Mouse (Mus musculus): ENCODE measurements at regions not wholly inside any gene's neighbourhood (a gene's known extent, or its start where the extent isn't known, plus 50 kb on each side); places are given as distances from the start of the nearest gene placed in this dataset.
"Not testable (repeated sequence)": the region's sequence is repeated elsewhere in the genome, so short reads cannot be mapped to it uniquely, and the experiment has no call there.

DNA sequence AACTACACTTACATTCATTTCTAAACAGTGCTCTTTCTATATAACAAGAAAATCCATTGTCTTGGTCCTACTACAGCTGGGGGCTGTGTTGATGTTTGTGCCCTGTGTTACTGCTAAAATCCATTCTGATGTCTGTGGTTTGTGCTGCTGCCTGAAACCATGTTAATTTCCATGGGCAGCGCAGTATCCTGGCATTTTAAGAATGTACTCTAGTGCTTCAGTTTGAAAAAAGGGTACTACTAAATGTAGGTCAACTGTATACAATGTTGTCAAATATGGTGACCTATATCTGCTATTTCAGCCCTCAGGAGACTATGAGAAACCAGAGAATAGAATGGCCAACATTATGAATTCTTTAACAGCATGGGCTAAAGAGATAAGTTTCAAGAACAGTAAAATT, 1052.2 kb downstream of the Hace1 start:
- no peak for DNase-seq (ENCODE audit: low spot score in 2 of 2)

DNA sequence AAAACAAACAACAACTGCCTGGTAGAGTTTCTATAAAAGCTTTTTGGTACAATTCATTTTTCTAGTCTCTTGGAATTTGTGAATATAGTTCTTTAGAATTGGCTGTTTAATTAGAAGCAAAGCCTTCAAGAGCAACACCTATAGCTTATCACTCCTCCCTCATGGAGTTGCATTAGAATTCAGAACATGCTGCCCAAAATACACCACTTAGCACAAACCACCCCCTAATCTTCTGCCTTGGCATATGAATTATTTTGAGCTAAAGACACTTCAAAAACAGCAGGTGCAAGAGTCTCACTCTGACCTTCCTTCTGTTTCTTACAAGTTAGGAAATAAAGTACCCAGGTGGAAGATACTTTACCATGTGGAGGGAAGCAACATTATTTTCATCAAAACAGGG, 1085.4 kb downstream of the Hace1 start:
- DNase-seq (ENCODE audit: low spot score in 2 of 2) = no peak

DNA sequence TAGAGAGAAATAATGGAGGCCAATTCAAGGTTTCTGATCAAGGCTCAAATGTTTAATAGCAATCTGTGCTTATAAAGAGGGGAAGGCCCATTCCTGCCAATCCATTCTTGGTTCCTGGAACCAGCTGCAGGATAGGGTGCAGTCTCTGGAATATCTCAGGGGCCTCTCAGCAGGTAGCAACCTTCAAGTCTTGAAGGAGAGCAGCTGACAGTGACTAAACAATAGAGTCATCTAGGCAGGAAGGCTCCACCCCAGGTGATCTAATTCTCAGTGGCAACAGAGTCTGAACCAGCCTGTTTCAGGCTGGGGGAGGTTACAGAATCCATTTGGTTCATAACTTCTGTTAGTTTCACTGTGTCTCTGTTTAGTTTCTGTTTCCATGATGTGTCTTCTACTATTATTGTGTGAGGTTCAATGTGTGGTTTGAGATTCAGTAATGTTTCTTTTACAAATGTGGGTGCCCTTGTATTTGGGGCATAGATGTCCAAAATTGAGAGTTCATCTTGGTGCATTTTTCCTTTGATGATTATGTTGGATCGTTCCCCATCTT, 1112.3 kb downstream of the Hace1 start:
- DNase-seq (ENCODE audit: low spot score in 2 of 2) = not testable (repeated sequence)

DNA sequence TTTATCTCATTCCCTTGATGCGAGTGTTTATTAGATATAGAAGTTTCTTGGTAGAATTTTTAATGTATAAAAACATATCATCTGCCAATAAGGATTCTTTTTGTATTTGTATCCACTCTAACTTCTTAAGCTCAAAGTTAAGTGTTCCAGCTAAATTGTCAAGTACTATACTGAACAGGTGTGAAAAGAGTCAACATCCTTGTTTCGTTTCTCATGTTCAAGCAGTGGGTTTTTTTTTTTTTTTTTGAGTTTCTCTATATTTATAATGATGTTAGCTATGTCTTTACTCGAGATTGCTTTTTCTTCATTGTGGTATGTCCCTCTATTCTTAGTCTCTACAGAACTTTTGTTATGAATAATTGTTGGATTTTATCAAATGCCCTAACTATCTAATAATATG, 1115.0 kb downstream of the Hace1 start:
- no peak for DNase-seq (ENCODE audit: low spot score in 2 of 2)

DNA sequence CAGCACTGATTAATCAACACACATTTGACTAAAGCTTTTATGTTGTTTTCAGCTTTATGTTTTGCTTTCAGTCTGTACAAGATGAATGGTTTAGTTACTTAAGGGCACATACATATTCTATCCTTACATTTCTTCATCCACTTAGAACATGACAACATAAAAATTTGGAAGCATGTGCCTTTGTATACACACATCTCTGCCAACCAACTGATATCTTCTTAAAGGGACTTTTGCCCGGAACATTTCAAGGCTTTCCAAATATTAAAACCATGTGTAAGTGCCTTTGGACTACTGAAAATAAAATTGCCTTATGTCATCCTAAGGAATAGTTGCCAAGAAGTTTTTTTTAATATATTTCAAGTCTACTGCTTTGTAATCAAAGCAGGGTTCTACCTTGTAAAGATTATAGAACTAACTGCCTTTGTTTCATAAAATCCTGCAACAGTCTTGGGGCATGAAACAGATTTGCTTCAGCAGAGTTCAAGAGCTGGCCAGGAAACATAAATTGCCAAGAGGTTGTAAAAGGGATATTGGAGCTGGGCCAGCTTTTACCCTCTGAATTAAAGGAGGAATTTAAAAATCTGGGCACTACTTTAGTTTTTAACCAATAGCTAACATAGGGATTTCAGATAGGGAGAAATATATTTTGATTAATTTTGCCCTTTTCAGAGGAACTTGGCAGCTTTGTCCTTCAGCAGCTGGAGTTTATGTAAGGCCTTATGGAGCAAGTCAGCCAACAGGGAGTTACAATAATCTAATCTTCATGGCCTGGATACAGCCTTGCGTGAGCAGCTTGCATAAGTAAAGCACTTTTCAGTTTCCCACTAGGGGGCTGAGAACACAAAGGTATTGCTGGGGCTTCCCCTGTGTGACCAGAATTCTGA, 1120.0 kb downstream of the Hace1 start:
- DNase-seq (ENCODE audit: low spot score in 2 of 2) = peak; percentile 25 to 38

DNA sequence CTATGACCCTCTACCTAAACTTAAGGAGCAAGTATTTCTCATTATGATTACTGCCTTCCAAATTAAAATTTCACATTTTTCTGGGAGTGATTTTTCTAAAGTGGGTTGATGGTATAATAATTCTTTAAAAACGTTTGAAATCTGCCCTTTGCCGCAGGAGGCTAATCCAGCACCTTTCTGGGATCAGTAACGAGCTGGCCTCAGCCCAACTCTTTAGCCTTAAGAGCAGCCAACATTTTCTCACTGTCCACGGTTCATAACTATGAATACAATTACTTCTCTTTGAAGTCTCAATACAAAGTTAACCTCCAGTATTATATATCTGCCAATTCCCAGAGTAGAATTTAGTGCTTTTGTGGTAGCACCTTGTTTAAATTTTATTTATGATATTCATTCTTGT, 1123.6 kb downstream of the Hace1 start:
- no peak for DNase-seq (ENCODE audit: low spot score in 2 of 2)

DNA sequence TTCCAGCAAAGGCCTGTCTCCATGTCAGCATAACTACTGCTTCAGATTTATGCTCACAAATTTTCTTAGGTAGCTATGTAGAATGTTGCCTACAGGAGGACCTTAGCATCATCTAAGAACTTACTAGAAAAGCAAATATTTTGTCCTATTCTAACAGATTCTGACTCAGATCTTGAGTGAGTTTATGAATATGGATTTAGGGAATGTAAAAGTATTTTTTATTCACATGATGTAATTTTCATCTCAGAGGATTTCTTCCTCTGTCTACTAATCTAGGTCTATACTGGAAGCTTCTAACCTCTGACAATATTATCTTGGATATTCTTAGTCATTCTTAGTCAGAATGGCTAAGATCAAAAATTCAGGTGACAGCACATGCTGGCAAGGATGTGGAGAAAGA, 1130.4 kb downstream of the Hace1 start:
- DNase-seq (ENCODE audit: low spot score in 2 of 2) = not testable (repeated sequence)

DNA sequence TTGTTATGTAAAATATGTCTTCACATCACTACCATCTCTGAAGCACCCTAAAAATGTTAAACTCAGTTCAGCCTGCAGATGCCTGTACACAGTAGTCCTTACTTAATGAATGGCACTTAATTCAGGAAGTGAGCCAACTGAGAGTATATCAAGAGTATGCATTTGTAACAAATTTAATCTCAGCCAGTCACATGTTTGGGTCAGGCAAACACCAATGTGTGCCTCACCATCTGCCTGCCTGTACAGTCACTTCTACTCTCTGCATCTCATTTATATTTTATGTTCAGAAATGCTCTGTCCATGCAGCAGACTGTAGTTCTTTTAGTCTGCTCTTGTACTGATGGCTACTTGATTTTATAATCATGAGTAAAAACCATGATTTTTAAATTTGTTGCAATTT, 1135.1 kb downstream of the Hace1 start:
- no peak for DNase-seq (ENCODE audit: low spot score in 2 of 2)

DNA sequence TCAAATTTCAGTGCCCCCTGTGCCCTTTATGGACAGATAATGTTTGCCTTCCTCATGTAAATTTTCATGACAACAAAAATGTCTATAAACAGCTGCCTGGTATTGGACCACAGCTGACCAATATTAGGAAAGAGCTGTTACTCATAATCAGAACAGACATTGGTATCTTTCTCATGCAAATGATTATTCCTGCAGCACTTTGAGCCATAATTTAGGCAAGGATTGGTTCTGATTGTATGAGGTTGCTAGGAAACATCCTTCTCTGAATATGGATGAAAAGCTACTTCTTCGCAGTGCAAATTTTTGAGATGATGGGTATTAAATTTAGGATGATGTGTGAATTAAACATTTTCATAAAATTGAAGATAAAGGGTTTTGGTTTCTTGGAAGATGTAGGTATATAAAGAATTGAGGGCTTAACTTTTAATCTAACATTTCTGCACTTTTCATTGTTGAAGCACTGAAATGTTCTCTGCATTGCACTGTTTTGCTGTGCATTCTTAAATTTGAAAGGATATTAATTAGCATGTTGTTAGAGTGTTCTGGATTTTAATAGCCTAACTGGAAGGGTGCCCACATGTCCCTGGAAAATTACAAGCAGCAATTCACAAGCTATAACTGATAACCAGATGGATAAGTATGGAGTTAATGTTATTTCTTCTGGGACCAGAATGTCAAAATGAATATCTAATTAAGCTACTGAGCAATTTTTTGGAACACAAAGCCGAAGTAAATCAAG, 1140.9 kb downstream of the Hace1 start:
- peak in 1 of 2 experiments; percentile 22 for DNase-seq (ENCODE audit: low spot score in 2 of 2)

DNA sequence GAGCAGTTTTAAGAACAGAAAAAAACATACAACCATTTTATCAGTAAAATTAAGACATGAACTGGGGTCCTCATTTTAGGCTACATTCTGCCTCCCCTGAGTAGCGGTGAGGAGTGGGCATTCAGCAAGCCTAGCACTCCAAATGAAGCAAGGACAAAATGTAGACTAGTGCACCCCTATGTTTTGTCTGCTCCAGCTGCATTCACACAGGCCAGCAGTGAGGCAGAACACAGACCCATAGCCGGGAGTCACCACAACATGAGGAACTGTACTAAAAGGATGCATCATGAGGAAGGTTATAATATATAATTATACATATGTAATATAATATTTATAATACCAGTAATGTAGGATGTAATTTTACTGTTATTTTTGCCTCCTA, 1141.5 kb downstream of the Hace1 start:
- no peak for DNase-seq (ENCODE audit: low spot score in 2 of 2)

DNA sequence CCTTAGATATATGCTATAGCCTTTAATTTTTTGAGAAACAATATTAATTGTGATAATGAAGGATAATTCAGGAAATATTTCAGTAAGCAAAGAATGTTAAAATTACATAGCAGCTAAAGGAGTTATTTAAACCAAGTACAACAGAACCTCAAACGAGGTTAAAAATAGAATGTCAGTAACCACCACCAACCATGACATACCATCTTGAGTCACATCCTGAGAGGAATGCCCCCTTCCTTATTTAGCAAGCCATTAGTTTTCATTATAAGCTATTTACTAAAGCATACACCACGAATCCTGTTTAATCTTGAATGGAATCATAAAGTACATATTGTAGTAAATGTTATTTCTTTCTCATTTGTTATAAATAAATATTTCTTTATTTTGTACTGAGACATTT, 1146.0 kb downstream of the Hace1 start:
- DNase-seq (ENCODE audit: low spot score in 2 of 2) = no peak

DNA sequence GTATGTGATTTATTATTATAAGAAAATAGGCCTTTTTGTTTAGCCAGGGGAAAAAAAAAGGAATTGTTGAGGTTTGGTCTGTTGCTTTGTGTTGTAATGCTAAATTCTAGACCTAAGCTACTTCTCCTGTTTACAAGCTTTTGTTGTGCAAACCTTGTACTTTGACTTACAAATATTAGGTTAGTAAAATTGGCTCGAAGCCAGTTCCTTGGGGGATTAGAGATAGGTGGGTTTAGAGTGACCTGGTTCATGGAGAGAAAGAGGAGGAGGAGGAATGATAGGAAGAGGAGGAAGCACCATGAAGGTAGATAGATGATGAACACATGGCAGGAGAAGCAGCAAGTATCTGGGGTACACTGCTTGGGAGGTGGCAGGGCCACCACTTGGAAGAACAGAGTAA, 1153.0 kb downstream of the Hace1 start:
- DNase-seq (ENCODE audit: low spot score in 2 of 2) = no peak

DNA sequence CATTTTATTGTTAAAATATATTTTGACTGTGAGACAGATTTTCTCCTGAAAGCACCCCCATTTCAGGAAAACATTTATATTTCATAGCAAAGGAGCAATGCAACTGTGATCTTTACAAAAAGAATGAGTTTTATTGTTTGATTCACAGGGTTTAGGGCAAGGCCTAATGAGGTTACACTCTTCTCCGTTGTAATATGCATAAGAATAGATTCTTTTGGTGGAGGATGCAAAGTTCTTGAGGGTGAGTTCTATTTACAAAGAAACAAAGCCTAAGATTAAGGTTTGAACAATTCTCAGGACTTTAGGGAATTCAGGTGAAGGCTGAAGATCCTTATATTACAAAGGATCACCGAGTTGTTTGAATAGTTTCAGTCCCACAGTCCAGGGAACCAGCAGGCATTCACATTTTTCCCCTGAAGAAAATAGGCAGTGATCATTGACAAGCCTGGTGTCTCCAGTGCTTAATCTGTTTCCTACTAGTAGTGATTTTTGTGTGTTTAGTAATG, 1156.2 kb downstream of the Hace1 start:
- no peak for DNase-seq (ENCODE audit: low spot score in 2 of 2)

DNA sequence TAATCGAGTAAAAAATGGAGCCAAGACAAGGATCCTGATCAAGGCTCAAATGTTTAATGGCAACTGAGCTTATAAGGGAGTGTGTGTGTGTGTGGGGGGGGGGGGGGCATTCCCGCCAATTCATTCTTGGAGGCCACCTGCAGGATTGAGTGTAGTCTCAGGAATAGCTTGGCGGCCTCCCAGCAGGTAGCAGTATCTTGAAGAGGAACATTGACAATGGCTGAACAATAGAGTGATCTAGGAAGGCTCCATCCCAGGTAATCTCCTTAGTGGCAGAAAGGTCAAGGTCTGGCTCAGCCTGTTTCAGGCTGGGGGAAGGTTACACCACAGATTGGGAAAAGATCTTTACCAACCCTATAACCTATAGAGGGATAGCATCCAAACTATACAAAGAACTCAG, 1163.5 kb downstream of the Hace1 start:
- no peak for DNase-seq (ENCODE audit: low spot score in 2 of 2)

DNA sequence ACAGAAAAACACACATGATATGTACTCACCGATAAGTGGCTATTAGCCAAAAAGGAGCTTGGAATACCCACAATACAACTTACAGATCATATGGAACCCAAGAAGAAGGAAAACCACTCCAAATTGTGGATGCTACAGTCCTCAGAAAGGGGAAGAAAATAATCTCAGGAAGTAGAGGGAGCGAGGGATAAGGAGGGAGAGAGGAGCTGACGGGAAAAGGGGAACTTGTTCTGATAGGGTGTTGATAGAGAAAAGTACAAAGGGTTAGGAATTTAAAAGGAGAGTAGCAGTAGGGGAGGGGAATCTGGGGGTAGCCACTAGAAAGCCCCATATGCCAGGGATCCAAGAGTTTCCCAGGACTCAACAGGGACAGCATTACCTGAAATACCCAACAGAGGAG, 1164.5 kb downstream of the Hace1 start:
- no peak for DNase-seq (ENCODE audit: low spot score in 2 of 2)

DNA sequence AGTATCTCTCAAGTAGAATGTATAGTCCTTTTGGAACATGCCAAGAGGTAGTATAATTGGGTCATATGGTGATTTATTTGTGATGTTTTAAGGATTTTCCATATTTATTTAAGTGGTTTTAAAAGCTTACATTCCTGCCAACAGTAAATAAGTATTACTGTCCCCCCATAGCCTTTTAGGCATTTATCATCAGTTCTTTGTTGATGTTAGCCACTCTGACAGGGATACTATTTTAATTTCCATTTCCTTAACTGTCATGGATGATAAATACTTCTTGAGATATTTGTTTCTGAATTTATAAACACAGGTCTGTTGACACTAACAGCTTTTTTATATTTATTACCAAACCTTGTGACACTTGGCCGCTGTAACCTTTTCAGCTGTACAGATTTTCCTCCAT, 1183.3 kb downstream of the Hace1 start:
- no peak for DNase-seq (ENCODE audit: low spot score in 2 of 2)

DNA sequence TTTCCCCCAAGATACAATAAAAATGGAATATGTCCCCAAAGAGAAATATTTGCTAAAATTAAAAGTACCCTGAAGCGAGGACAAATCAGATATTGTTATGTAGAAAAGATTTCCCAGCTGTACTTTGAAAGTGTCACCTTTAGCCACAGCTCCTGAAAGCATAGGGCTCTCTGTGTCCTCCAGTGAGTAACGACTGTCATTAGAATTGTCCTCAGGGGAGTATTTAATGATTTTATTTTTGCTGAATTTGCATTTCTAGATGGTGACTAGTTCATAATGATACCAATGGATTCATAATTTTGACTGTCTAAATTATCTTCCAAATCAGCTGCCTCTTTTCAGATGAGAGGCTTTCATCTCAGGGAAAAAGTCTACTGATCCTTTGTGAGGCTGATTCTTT, 1201.1 kb downstream of the Hace1 start:
- no peak for DNase-seq (ENCODE audit: low spot score in 2 of 2)

DNA sequence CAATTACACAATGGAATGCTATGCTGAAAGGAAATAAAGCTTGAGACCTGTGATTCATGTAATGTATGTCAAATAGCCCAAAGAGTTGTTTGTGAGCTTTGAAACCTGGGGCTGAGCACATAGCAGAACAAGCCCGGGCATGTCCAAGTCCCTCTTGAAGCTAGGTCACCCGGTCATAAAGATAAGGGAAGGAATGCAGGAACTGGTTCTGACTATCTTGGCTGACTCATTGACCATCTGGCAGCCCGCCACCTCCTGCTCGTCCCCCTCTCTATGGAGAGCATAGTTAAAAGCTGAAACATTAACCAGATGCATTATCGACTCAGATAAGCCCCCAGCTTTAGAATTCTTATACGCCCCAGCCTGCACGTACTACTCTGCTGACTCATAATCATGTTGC, 1208.1 kb downstream of the Hace1 start:
- not testable (repeated sequence) for DNase-seq (ENCODE audit: low spot score in 2 of 2)

DNA sequence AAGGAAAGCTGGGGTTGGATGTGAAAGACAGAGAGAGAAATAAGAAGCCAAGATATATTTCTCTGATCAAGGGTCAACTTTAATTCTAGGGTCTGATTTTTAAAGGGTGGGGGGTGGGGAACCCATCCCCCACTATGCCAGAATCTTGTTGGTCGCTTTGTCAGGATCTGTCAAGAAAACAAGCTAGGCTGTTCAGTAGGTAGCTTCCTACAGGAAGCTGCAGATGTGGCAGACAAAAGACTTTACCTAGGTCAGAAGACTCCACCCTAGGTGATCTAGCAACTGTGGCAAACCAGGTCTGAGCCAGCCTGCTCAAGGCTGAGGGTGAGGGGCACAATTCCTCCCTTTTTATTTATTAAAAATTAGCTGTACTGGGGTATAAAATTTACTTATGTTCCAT, 1236.6 kb downstream of the Hace1 start:
- DNase-seq (ENCODE audit: low spot score in 2 of 2) = no peak

DNA sequence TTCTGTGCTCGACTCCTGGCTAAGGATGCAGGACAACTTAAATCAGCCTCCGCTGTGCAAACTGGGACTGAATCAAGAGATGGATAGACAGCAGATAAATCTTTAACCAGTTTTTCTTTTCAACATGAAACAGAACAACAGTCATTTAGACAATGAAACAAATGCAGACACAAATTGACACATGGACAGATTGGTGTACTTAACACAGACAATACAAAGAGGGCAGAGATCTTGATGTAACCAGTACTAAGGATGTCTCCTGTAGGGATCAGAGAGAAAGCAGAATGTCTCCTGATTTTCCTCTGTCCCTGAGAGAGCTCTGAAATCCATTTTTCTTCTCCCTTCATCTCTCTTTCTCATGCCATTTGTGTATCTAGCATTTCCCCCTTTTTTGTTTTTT, 1241.5 kb downstream of the Hace1 start:
- no peak for DNase-seq (ENCODE audit: low spot score in 2 of 2)

DNA sequence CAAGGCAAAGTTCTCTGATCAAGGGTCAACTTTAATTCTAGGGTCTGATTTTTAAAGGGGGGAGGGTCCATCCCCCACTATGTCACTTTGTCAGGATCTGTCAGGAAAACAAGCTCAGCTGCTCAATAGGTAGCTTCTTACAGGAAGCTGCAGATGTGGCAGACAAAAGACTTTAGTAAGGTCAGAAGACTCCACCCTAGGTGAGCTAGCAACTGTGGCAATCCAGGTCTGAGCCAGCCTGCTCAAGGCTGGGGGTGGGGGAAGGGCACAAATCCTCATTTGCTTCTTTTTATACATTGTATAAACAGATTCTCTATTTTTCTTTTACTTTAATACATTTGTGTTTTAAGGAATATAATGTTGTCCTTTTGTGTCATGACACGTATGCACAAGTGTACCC, 1242.3 kb downstream of the Hace1 start:
- DNase-seq (ENCODE audit: low spot score in 2 of 2) = no peak

DNA sequence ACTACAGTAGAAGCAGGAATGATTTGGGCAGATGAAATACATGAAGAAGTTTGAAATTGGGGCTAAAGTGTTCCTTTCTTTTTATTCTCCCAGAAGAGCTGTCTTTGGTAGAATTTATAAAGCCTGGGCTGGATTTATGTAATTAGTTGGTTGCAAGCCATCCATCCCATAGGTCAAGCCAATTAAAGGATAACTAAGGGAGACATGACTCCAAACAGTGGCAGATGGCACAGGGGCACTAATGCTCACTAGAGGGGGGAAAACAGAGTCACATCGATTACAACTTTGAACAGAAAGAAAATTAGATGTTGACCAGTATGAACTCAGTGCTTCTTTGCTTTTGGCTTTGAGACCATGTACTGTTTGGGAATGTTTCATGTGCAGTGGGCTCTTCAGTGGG, 1246.2 kb downstream of the Hace1 start:
- DNase-seq (ENCODE audit: low spot score in 2 of 2) = no peak

Measured in layer of hippocampus, postnatal 10 days (tissue).